Mouse (Mus musculus) liver, embryonic 13.5 days (tissue): ENCODE data around the gene Polrmt. TPM values are rescaled to one million over a fixed set of nuclear protein-coding genes. Genes with fewer than 3 reads are reported as not detected.

Experiments
- polyA plus RNA-seq: library from polyadenylated mRNA; unstranded; fragments of >200 nt; fragmentation: Nextera tagmentation; extraction: Ambion mirVana; gene quantifications from 2 replicates; pipeline ENCODE4 v1.2.1, GENCODE M21; 2015

Polrmt gene
- polyA plus RNA-seq, 1 experiment from 2014 or later = 20.8 TPM

Other genes with a start within 250 kb of the Polrmt start
- gene Plpp2, start 212.8 kb downstream of the Polrmt start, polyA plus RNA-seq = 19.9 and 20.0 TPM in 2 replicates
- 11.2 and 11.7 TPM in 2 replicates for gene Mier2, start 191.4 kb downstream of the Polrmt start, polyA plus RNA-seq
- gene Theg, start 159.2 kb downstream of the Polrmt start, polyA plus RNA-seq = not detected in 2 replicates
- not detected in 2 replicates for gene C2cd4c, start 132.6 kb downstream of the Polrmt start, polyA plus RNA-seq
- 0.28 and 0.29 TPM in 2 replicates for gene Shc2, start 108.7 kb downstream of the Polrmt start, polyA plus RNA-seq
- not detected in 2 replicates for gene Odf3l2, start 100.8 kb downstream of the Polrmt start, polyA plus RNA-seq
- gene Madcam1, start 82.0 kb downstream of the Polrmt start, polyA plus RNA-seq = 0.24 and 0.27 TPM in 2 replicates
- 25.3 and 27.5 TPM in 2 replicates for gene Tpgs1, start 77.2 kb downstream of the Polrmt start, polyA plus RNA-seq
- gene Cdc34, start 64.4 kb downstream of the Polrmt start, polyA plus RNA-seq = 164 and 166 TPM in 2 replicates
- 0.22 and 0.32 TPM in 2 replicates for gene Gzmm, start 57.6 kb downstream of the Polrmt start, polyA plus RNA-seq
- 903 and 946 TPM in 2 replicates for gene Bsg, start 42.1 kb downstream of the Polrmt start, polyA plus RNA-seq
- not detected in 2 replicates for gene Hcn2, start 29.9 kb downstream of the Polrmt start, polyA plus RNA-seq
- gene Fgf22, start 8.5 kb upstream of the Polrmt start, polyA plus RNA-seq = not detected in 2 replicates
- gene Rnf126, start 20.4 kb upstream of the Polrmt start, polyA plus RNA-seq = 43.7 and 48.5 TPM in 2 replicates
- gene Fstl3, start 30.7 kb upstream of the Polrmt start, polyA plus RNA-seq = 0.58 and 0.68 TPM in 2 replicates
- gene Prss57, start 44.4 kb upstream of the Polrmt start, polyA plus RNA-seq = 2.6 and 3.2 TPM in 2 replicates
- gene Palm, start 47.0 kb upstream of the Polrmt start, polyA plus RNA-seq = 7.1 and 7.4 TPM in 2 replicates
- gene Misp, start 74.4 kb upstream of the Polrmt start, polyA plus RNA-seq = 0.25 and 0.75 TPM in 2 replicates
- 136 and 175 TPM in 2 replicates for gene Ptbp1, start 107.8 kb upstream of the Polrmt start, polyA plus RNA-seq
- gene Prtn3, start 127.9 kb upstream of the Polrmt start, polyA plus RNA-seq = 54.8 and 64.6 TPM in 2 replicates
- gene Plppr3, start 128.1 kb upstream of the Polrmt start, polyA plus RNA-seq = 5.7 and 5.8 TPM in 2 replicates
- 47.1 and 59.3 TPM in 2 replicates for gene Elane, start 139.7 kb upstream of the Polrmt start, polyA plus RNA-seq
- not detected in 2 replicates for gene Cfd, start 144.3 kb upstream of the Polrmt start, polyA plus RNA-seq
- 16.9 and 19.0 TPM in 2 replicates for gene Med16, start 162.3 kb upstream of the Polrmt start, polyA plus RNA-seq
- 11.3 TPM in 1 of 2 replicates, not detected in the other for gene Gm26602, start 164.3 kb upstream of the Polrmt start, polyA plus RNA-seq
- gene Kiss1r, start 170.4 kb upstream of the Polrmt start, polyA plus RNA-seq = 0.19 and 0.28 TPM in 2 replicates
- gene R3hdm4, start 174.6 kb upstream of the Polrmt start, polyA plus RNA-seq = 63.0 and 63.8 TPM in 2 replicates
- 5.4 and 5.7 TPM in 2 replicates for gene Arid3a, start 180.5 kb upstream of the Polrmt start, polyA plus RNA-seq
- 78.2 and 83.0 TPM in 2 replicates for gene Wdr18, start 213.6 kb upstream of the Polrmt start, polyA plus RNA-seq
- 0.07 and 0.10 TPM in 2 replicates for gene Grin3b, start 224.1 kb upstream of the Polrmt start, polyA plus RNA-seq
- 8.2 TPM in 2 replicates for gene Tmem259, start 237.7 kb upstream of the Polrmt start, polyA plus RNA-seq
- 45.8 and 49.6 TPM in 2 replicates for gene Cnn2, start 242.0 kb upstream of the Polrmt start, polyA plus RNA-seq
- gene Abca7, start 249.9 kb upstream of the Polrmt start, polyA plus RNA-seq = 6.3 and 7.4 TPM in 2 replicates